Mouse (Mus musculus): Measurements from ENCODE around the gene Gprc6a. TPM values are rescaled to one million over a fixed set of nuclear protein-coding genes. Genes with fewer than 3 reads are reported as not detected.

The Gprc6a gene
- polyA plus RNA-seq, 1 experiment from 2014 or later, result 0.06 TPM

GRCm38 (mm10) chr10:51614826-51615590 lies 16.3 kb downstream of the Gprc6a start:
- Histone ChIP-seq H3K36me3 (replicated peaks) (no peaks in the 10 kb centered on the region), H3K9me3 (replicated peaks) (no peaks in the 10 kb centered on the region), H3K4me3 (replicated peaks) (no peak overlapping the region), H3K9ac (no peak overlapping the region), H3K27ac (replicated peaks) (no peak overlapping the region), H3K4me1 (replicated peaks) (no peaks in the 10 kb centered on the region), H3K27me3 (no peaks in the 10 kb centered on the region), H3K4me2 (no peak overlapping the region)
- WGBS (ENCODE audit: insufficient replicate concordance), result 56% methylated on average over 11 of the region's 11 CpGs
- ATAC-seq (ENCODE audit: insufficient read depth), result no peak

- H3K36me3 ChIP-seq (replicated peaks), result no peaks in the 10 kb centered on the region
- H3K27ac ChIP-seq (replicated peaks), result no peak overlapping the region
- no peaks in the 10 kb centered on the region for H3K4me1 ChIP-seq (replicated peaks)
- H3K4me2 ChIP-seq, result no peak overlapping the region
- no peaks in the 10 kb centered on the region for H3K27me3 ChIP-seq
- H3K9me3 ChIP-seq (replicated peaks), result no peaks in the 10 kb centered on the region
- WGBS (ENCODE audit: insufficient replicate concordance), result 46% methylated on average over 3 of the region's 3 CpGs
- H3K9ac ChIP-seq, result no peak overlapping the region
- no peak for ATAC-seq (ENCODE audit: insufficient read depth)
- H3K4me3 ChIP-seq (replicated peaks), result no peak overlapping the region
These were observed 17.8 kb downstream of the Gprc6a start for GRCm38 (mm10) chr10:51613421-51613820.

GRCm38 (mm10) chr10:51611969-51612682 lies 19.1 kb downstream of the Gprc6a start:
- Histone ChIP-seq H3K4me1 (replicated peaks) (no peaks in the 10 kb centered on the region), H3K4me2 (no peak overlapping the region), H3K27me3 (no peaks in the 10 kb centered on the region), H3K9ac (no peak overlapping the region), H3K9me3 (replicated peaks) (no peaks in the 10 kb centered on the region), H3K27ac (replicated peaks) (no peak overlapping the region), H3K36me3 (replicated peaks) (no peaks in the 10 kb centered on the region), H3K4me3 (replicated peaks) (no peak overlapping the region)
- ATAC-seq (ENCODE audit: insufficient read depth), result no peak
- WGBS (ENCODE audit: insufficient replicate concordance), result 53% methylated on average over 9 of the region's 9 CpGs

- Histone ChIP-seq H3K27me3 (no peaks in the 10 kb centered on the region), H3K36me3 (replicated peaks) (no peaks in the 10 kb centered on the region), H3K4me2 (no peak overlapping the region), H3K4me1 (replicated peaks) (no peaks in the 10 kb centered on the region), H3K9me3 (replicated peaks) (no peaks in the 10 kb centered on the region), H3K4me3 (replicated peaks) (no peak overlapping the region), H3K9ac (no peak overlapping the region), H3K27ac (replicated peaks) (no peak overlapping the region)
- no peak for ATAC-seq (ENCODE audit: insufficient read depth)
- 54% methylated on average over 4 of the region's 4 CpGs for WGBS (ENCODE audit: insufficient replicate concordance)
These were observed 21.4 kb downstream of the Gprc6a start for GRCm38 (mm10) chr10:51609741-51610425.

GRCm38 (mm10) chr10:51596928-51597635 lies 34.2 kb downstream of the Gprc6a start:
- Histone ChIP-seq H3K4me1 (replicated peaks) (no peaks in the 10 kb centered on the region), H3K36me3 (replicated peaks) (no peaks in the 10 kb centered on the region), H3K9me3 (replicated peaks) (no peaks in the 10 kb centered on the region), H3K27ac (replicated peaks) (no peak overlapping the region), H3K4me2 (no peak overlapping the region), H3K4me3 (replicated peaks) (no peak overlapping the region), H3K27me3 (no peaks in the 10 kb centered on the region), H3K9ac (no peak overlapping the region)
- 51% methylated on average over 9 of the region's 9 CpGs for WGBS (ENCODE audit: insufficient replicate concordance)
- ATAC-seq (ENCODE audit: insufficient read depth), result no peak

- H3K27ac ChIP-seq (replicated peaks), result no peak overlapping the region
- H3K9ac ChIP-seq, result no peak overlapping the region
- no peaks in the 10 kb centered on the region for H3K9me3 ChIP-seq (replicated peaks)
- H3K36me3 ChIP-seq (replicated peaks), result no peaks in the 10 kb centered on the region
- no peak for ATAC-seq (ENCODE audit: insufficient read depth)
- peaks cover 2% of the 10 kb centered on the region; the same call in 1 of the 2 replicates for H3K27me3 ChIP-seq
- no peak overlapping the region for H3K4me3 ChIP-seq (replicated peaks)
- WGBS (ENCODE audit: insufficient replicate concordance), result 31% methylated on average over 10 of the region's 10 CpGs
- H3K4me2 ChIP-seq, result no peak overlapping the region
- no peaks in the 10 kb centered on the region for H3K4me1 ChIP-seq (replicated peaks)
These were observed 36.0 kb downstream of the Gprc6a start for GRCm38 (mm10) chr10:51595001-51595931.

GRCm38 (mm10) chr10:51591574-51591973 lies 39.7 kb downstream of the Gprc6a start:
- Histone ChIP-seq H3K36me3 (replicated peaks) (no peaks in the 10 kb centered on the region), H3K27ac (replicated peaks) (no peak overlapping the region), H3K4me1 (replicated peaks) (no peaks in the 10 kb centered on the region; the same call in 1 of the 2 replicates), H3K27me3 (peaks cover 14% of the 10 kb centered on the region; the same call in 1 of the 2 replicates), H3K9me3 (replicated peaks) (no peaks in the 10 kb centered on the region), H3K4me3 (replicated peaks) (no peak overlapping the region), H3K9ac (no peak overlapping the region), H3K4me2 (no peak overlapping the region)
- no peak for ATAC-seq (ENCODE audit: insufficient read depth)
- 63% methylated on average over 2 of the region's 2 CpGs for WGBS (ENCODE audit: insufficient replicate concordance)

- no peaks in the 10 kb centered on the region for H3K9me3 ChIP-seq (replicated peaks)
- H3K9ac ChIP-seq, result no peak within 1 kb of the TSS
- no peak within 1 kb of the TSS for H3K4me3 ChIP-seq (replicated peaks)
- no peaks in the 10 kb centered on the region; the same call in 1 of the 2 replicates for H3K4me1 ChIP-seq (replicated peaks)
- peaks cover 14% of the 10 kb centered on the region; the same call in 1 of the 2 replicates for H3K27me3 ChIP-seq
- ATAC-seq (ENCODE audit: insufficient read depth), result no peak
- H3K4me2 ChIP-seq, result peak within 1 kb of the TSS; percentile 20; the same call in 1 of the 2 replicates
- no peaks in the 10 kb centered on the region for H3K36me3 ChIP-seq (replicated peaks)
- no peak within 1 kb of the TSS for H3K27ac ChIP-seq (replicated peaks)
- 5% methylated on average over 19 of the region's 19 CpGs for WGBS (ENCODE audit: insufficient replicate concordance)
These were observed 41.1 kb downstream of the Gprc6a start, which contains the start of gene Fam162b for GRCm38 (mm10) chr10:51590139-51590574. Gene Fam162b, minus strand, starts transcription at chr10:51590517.

- Histone ChIP-seq H3K4me1 (replicated peaks) (no peaks in the 10 kb centered on the region), H3K4me3 (replicated peaks) (no peak overlapping the region), H3K27ac (replicated peaks) (no peak overlapping the region), H3K4me2 (no peak overlapping the region), H3K27me3 (0 out of 2 replicates have a peak, but pooled peaks cover 8% of the 10 kb centered on the region), H3K36me3 (replicated peaks) (no peaks in the 10 kb centered on the region), H3K9ac (no peak overlapping the region), H3K9me3 (replicated peaks) (no peaks in the 10 kb centered on the region)
- ATAC-seq (ENCODE audit: insufficient read depth), result no peak
These were observed 46.3 kb downstream of the Gprc6a start for GRCm38 (mm10) chr10:51584919-51585318.

GRCm38 (mm10) chr10:51584378-51584777 lies 46.9 kb downstream of the Gprc6a start:
- Histone ChIP-seq H3K9ac (no peak overlapping the region), H3K36me3 (replicated peaks) (no peaks in the 10 kb centered on the region), H3K4me3 (replicated peaks) (no peak overlapping the region), H3K9me3 (replicated peaks) (no peaks in the 10 kb centered on the region), H3K27me3 (0 out of 2 replicates have a peak, but pooled peaks cover 3% of the 10 kb centered on the region), H3K4me2 (no peak overlapping the region), H3K27ac (replicated peaks) (no peak overlapping the region), H3K4me1 (replicated peaks) (no peaks in the 10 kb centered on the region)
- WGBS (ENCODE audit: insufficient replicate concordance), result 26% methylated on average over 1 of the region's 1 CpGs
- no peak for ATAC-seq (ENCODE audit: insufficient read depth)
